Mouse (Mus musculus) cerebellum, postnatal 4 days (tissue): ENCODE results near the gene Zfp36.

Source experiments
- DNase-seq, 2 experiments: peaks; one replicate each; pipeline ENCODE4 v3.0.0; 2022; ENCODE audit warnings: low spot score in 2 of 2, mixed read lengths in 1 of 2

The Zfp36 gene

GRCm38 (mm10) chr7:28370051-28370450 is 10.0 kb downstream of the Zfp36 start:
- DNase-seq = no peak

GRCm38 (mm10) chr7:28368276-28368920 is 11.7 kb downstream of the Zfp36 start:
- DNase-seq = no peak

GRCm38 (mm10) chr7:28367663-28368275 is 12.3 kb downstream of the Zfp36 start:
- no peak for DNase-seq

GRCm38 (mm10) chr7:28362441-28363060 is 17.5 kb downstream of the Zfp36 start:
- no peak for DNase-seq

GRCm38 (mm10) chr7:28361647-28362341 is 18.3 kb downstream of the Zfp36 start:
- DNase-seq = no peak

- no peak for DNase-seq
Measured at GRCm38 (mm10) chr7:28360291-28360690, 19.8 kb downstream of the Zfp36 start.

GRCm38 (mm10) chr7:28359854-28360253 is 20.2 kb downstream of the Zfp36 start:
- DNase-seq = no peak

- DNase-seq = no peak
Measured at GRCm38 (mm10) chr7:28358431-28358830, 21.6 kb downstream of the Zfp36 start.

GRCm38 (mm10) chr7:28357984-28358383 is 22.1 kb downstream of the Zfp36 start:
- no peak for DNase-seq

- DNase-seq = no peak
Measured at GRCm38 (mm10) chr7:28356981-28357380, 23.1 kb downstream of the Zfp36 start.

- no peak for DNase-seq
Measured at GRCm38 (mm10) chr7:28355221-28355620, 24.8 kb downstream of the Zfp36 start.

GRCm38 (mm10) chr7:28354596-28354995 is 25.5 kb downstream of the Zfp36 start:
- DNase-seq = no peak

- DNase-seq = no peak
Measured at GRCm38 (mm10) chr7:28354113-28354581, 25.9 kb downstream of the Zfp36 start.

GRCm38 (mm10) chr7:28353267-28353666 is 26.8 kb downstream of the Zfp36 start:
- DNase-seq = no peak

- DNase-seq = no peak
Measured at GRCm38 (mm10) chr7:28351676-28352191, 28.3 kb downstream of the Zfp36 start.

GRCm38 (mm10) chr7:28350155-28350883 is 29.7 kb downstream of the Zfp36 start, which contains the start of gene Rps16:
TSS of gene Rps16 (plus strand) at chr7:28350652.
- DNase-seq = peak; percentile 98 to 99

- no peak for DNase-seq
Measured at GRCm38 (mm10) chr7:28348601-28349000, 31.5 kb downstream of the Zfp36 start.

GRCm38 (mm10) chr7:28347746-28348145 is 32.3 kb downstream of the Zfp36 start:
- DNase-seq = no peak

- DNase-seq = peak in 1 of 2 experiments; percentile 66
Measured at GRCm38 (mm10) chr7:28344637-28345036, 35.4 kb downstream of the Zfp36 start.

GRCm38 (mm10) chr7:28341381-28341780 is 38.7 kb downstream of the Zfp36 start:
- no peak for DNase-seq

GRCm38 (mm10) chr7:28339213-28339917 is 40.7 kb downstream of the Zfp36 start:
- DNase-seq = peak in 1 of 2 experiments; percentile 24
